Mouse (Mus musculus) megakaryocyte, embryonic 14.5 days (primary cell): ENCODE measurements around the gene Ccn1.

Source experiments
- FLI1 ChIP-seq: IDR thresholded peaks from 2 replicates; pipeline ENCODE4 v1.6.1; 2012; ENCODE audit warnings: low read length, inconsistent platforms, mixed read lengths
- GATA1 ChIP-seq: IDR thresholded peaks from 3 replicates; pipeline ENCODE4 v1.6.1; 2012; ENCODE audit warnings: mixed read lengths, low read length, inconsistent platforms, borderline replicate concordance

- TF ChIP-seq GATA1 (no peak), FLI1 (no peak)
Measured at GRCm38 (mm10) chr3:145684201-145684600, 34.4 kb upstream of the Ccn1 start.
